Mouse (Mus musculus) monocyte, adult 5-6 weeks (primary cell): ENCODE data around the gene Dcaf8. TPM values are rescaled to one million over a fixed set of nuclear protein-coding genes. Genes with fewer than 3 reads are reported as not detected.
A peak's percentile ranks its signal among the peaks of the same experiment; 100 is the strongest.
"Not testable (repeated sequence)": the region's sequence is repeated elsewhere in the genome, so short reads cannot be mapped to it uniquely, and the experiment has no call there.

ENCODE experiments used
- ATAC-seq: fragments of 153-309, 156-312 bp; replicated peaks from 2 replicates; pipeline ENCODE4 v1.8.0; 2017; ENCODE audit warnings: mild to moderate bottlenecking; ENCODE audit not compliant: low TSS enrichment, insufficient number of reproducible peaks, severe bottlenecking, poor library complexity, low FRiP score
- total RNA-seq: library from RNA; stranded (forward); fragments of 200-1000, 200-491, 200-594 nt; gene quantifications from 3 replicates; pipeline ENCODE4 v1.2.3, GENCODE M21; 2017

The Dcaf8 gene
- total RNA-seq, 1 experiment from 2014 or later, result 164 TPM

DNA sequence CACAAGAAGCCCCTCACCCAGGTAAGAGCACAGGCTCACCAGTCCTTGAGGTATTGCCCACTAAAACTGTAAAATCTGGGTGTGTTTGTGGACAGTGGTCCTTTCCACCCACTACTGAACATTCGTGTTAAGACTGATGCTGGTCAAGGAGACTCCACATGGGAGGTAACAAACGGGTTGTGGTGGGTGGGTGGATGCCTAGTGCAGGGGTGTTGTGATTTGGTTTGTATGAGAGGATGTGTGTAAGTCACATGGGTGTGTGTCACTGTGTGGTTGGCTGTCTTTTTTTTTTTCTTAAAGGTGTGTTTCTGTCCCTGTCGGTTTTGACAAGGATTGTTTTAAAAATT, 57.8 kb downstream of the Dcaf8 start:
- ATAC-seq, result no peak

DNA sequence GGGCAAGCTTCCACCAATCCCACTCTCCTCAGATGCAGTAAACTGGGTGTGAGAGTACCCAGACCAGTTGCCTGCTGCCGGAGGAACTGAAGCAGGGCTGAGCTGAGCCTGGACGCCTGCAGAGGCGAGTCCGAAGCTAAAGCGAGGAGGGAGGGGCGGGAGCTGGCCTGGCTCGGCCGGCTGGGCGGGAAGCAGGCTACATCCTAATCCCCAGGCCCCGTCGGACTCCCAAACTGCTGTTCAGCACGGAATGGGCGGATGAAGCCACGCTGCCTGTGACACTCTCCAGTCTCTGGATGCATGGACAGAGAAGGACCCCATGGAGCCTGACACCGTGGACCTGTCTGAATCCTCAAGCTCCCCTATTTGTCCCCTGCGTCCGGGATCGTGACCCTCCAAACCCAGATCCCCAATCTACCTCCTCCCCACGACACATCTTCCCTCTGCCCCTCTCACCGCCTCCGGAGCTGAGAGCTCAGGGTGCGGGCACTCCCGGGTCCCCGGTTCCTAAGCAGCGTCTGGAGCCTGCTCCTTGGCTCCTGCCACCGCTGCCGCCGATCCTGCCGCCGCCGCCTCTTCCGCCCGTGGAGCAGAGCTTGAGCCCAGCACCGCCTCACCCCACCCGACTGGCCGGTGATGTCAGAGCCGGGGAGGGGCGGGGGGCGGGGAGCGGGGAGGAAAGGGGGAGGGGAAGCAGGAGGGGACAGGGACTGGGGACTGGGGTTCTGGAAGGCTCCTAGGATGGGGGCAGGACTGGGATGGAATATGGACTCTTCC, 58.4 kb downstream of the Dcaf8 start, which contains the start of gene Pea15a:
Pea15a (minus strand) TSS at position 664 of the 777 bp plus-strand sequence.
- peak; percentile 44 for ATAC-seq

- peak; percentile 70 for ATAC-seq
Measured at GRCm38 (mm10) chr1:172207111-172207584, 59.3 kb downstream of the Dcaf8 start.

- ATAC-seq, result no peak
Measured at GRCm38 (mm10) chr1:172212776-172213175, 64.9 kb downstream of the Dcaf8 start.

DNA sequence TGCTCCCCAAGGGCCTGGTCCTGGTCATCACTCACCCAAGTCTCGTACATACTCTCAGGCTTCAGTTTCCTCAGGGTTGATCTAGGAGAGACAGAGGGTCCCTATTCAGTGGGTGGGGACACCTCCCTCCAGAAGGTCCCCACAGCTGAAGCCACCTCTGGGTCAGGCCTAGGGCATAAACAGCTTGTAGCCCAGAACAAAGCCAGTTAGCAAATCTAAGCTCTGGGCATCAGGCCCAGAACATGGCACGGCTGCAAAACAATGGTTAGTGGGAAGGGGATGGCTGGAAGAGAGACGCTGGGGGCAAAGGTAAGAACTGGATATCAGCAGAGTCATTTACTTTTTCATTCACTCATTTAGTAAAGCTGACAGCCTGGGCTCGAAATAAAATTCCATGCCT, 65.9 kb downstream of the Dcaf8 start:
- ATAC-seq, result no peak

- ATAC-seq, result no peak
Measured at GRCm38 (mm10) chr1:172214748-172215147, 66.9 kb downstream of the Dcaf8 start.

GRCm38 (mm10) chr1:172217148-172217547, 69.3 kb downstream of the Dcaf8 start:
- peak; percentile 96 for ATAC-seq

- ATAC-seq, result no peak
Measured at GRCm38 (mm10) chr1:172218164-172218910, 70.5 kb downstream of the Dcaf8 start.

DNA sequence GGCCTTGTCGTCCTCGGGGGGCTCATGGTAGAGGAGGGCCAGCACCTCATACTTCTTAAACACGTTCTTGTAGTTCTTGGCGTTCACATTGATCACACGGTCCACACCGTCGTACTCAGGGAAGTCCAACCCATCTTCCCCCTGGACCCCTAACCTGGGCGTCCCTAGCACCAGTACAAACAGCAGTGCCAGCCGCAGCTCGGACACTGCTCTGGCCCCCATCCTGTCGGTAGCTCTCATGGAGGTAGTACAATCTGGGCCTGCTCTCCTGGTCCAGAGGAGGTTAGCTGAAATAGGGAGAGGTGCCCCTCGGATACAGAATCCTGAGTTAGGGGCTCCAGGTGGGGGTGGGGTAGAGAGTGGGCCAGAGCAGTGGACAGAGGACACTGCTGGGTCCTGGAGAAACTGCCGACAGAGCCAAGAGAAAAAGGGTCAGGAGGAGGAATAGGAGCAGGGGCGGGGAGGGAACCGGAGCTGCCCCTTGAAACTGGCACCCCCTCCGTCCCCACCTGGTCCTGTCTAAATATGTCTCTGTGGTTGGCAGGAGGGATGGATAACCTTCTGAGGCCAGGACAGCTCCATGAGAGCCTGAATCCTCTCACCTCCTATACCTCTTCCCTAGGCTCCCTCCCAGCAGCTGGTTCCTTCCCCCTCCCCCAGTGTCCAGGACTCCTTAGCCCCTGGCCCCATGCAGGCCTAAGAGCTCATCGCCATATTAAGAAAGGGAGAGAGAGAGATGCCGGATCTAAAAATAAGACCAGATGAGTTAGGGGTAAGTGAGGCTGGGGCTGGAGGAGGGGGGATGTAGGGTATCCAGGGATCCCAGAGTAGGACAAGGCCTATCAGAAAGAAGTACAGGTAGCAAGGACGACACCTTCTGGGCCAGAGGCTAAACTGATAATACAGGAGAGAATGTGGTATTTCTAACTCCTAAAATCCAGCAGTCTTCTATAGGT, 71.8 kb downstream of the Dcaf8 start, which contains the start of gene Casq1:
Casq1 (minus strand) TSS at position 418 of the 956 bp plus-strand sequence.
- ATAC-seq, result no peak

- ATAC-seq, result no peak
Measured at GRCm38 (mm10) chr1:172220414-172220813, 72.5 kb downstream of the Dcaf8 start.

DNA sequence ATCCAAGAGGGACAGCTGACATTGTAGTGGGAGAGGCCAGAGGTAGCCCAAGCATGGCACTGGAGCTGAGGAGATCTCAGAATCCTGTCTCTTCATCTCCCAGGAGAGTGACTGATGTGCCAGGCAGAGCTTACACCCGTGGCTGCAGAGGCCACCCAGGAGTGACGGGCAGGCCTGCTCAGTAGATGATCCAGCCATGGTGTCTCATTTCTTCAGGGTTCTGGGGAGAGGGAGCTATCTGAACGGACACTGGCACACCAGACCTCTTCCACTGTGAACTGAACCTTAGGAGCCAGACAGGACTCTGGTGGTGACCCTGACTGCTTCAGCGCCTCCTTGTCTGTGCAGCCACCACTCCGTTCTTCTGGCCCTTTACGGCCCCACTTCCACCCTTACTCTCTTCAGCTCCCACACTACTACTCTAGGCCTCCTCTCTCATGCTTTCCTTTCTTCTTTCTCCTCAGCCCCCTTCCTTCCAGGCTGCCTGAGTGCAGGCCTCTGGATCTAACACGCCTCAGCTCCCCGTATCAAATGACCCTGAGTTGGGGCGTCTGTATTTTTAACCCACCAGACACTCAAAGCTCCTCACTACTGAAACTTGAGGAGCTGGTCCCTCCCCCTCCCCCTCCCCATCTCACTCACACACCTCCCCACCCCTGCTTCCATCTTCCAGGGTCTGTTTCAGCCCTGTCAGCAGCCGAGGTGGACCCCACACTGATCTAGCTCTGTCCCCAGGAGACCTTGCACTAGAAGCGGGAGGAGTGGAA, 73.6 kb downstream of the Dcaf8 start:
- ATAC-seq, result no peak

- ATAC-seq, result no peak
Measured at GRCm38 (mm10) chr1:172228209-172228608, 80.3 kb downstream of the Dcaf8 start.

- no peak for ATAC-seq
Measured at GRCm38 (mm10) chr1:172229215-172229614, 81.3 kb downstream of the Dcaf8 start.

- ATAC-seq, result peak; percentile 72
Measured at GRCm38 (mm10) chr1:172240945-172241708, 93.2 kb downstream of the Dcaf8 start.

DNA sequence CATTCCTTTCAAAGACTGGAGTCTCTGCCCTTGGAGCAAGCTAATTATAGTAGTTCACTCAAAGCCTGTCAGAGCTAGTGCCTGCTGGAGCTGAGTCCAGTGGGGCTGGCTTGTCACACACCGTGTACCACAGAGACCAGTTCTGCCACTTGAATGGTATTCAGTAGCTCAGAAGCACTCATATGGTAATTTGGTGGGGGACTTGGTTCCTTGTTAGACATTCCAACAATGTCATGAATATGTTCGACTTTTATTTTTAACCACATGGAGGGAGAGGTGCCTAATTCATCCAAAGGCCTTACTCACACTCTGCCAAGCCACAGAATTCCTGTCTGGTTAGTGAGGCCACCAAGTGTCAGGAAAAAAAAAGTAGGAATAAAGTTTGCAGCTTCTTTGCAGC, 94.5 kb downstream of the Dcaf8 start:
- no peak for ATAC-seq

DNA sequence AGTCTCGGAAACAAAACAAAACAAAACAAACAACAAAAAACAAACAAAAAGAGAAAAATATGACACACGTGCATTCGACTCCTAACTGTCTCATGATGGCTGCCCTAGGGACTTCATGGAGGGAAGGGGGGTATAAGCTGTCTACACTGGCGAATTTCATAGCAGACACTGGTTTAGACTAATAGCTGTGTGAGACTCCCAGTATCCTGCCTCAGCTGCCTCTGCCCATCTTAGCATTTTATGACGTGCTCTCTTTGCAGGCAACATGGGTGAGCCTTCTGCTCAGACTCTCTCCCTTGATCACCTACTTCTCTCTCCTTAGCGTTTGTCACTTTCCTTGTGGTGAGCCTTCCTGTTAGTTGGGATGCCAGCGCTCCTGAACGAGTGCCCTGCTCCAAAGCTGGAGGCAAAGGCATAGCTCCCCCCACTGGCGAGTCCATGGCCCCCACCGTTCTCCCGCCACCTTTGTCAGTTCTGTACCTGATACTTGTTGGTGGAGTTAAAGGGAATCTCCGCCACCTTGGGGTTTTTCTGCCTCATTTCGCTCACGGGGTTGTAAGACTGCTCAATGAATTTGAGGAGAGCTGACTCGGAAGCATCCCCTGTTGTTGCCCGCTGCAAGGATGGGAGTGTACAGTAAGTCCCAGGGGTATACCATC, 95.8 kb downstream of the Dcaf8 start:
- ATAC-seq, result no peak

- not testable (repeated sequence) for ATAC-seq
Measured at GRCm38 (mm10) chr1:172244645-172245044, 96.8 kb downstream of the Dcaf8 start.
